Mouse (Mus musculus) spleen, postnatal 14 days (tissue): ENCODE measurements around the gene Bicd2.

ENCODE experiments used
- DNase-seq, 2 experiments: peaks; one replicate each; pipeline ENCODE4 v3.0.0; 2021 to 2022; ENCODE audit warnings: low spot score in 2 of 2

The Bicd2 gene

GRCm38 (mm10) chr13:49326246-49327206, 14.9 kb upstream of the Bicd2 start:
- DNase-seq: peak in 1 of 2 experiments; percentile 54

GRCm38 (mm10) chr13:49328101-49328500, 13.3 kb upstream of the Bicd2 start:
- DNase-seq: no peak

DNA sequence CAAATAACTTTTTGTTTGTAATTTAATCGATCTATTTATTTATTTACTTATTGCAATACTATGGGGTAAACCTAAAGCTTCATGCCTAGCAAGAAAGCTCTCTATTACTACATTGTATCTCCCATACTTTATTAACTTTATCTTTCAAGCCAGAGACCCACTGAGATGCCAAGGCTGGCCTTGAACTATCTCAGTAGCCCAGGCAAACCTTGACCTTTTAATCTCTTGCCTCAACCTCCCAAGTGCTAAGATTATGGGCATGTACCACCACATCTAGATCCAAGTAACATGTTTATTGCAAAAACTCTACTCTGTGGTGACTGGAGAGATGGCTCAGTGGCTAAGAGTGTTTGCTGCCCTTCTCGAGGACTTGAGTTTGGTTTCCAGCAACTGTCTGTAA, 8.1 kb upstream of the Bicd2 start:
- no peak for DNase-seq

DNA sequence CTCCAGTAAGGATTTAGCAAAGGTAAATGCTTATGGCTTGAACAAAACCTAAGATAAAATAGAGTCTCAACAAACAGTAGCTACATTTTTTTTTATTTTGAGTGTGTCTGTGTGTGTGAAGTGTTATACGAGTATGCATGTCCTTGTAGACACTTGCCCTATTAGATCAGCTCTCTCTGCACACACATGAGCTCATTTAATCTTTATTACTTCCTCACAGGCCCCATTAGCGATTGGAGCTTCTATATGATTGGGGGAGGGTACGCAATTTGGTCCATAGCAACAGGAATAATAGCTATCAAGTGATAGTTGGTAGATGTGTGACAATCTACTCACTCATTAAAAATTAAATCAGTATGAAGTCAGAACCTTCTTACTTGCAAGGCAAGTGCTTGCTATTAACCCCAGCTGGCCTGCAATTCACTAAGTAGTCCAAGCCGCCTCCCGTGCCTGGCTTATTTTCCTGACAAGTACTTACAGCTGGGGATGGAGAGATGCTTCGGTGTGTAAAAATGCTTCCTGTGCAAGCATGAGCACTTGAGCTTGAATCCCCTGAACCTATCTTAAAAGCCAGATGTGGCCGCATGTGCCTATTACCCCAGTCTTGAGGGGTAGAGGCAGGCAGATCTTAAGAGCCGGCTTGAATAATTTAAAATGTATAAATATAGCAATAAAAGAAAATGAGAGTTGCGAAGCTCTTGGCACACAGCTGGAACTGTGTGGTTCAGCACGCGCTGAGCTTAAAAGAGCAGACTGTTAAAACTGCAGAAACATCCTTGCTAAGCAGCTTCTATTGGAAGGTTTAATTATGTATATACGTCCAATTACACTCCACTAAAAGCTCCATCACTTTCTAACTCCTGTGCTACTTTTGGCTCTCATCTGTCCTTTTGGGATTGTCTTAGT, 6.1 kb upstream of the Bicd2 start:
- no peak for DNase-seq

DNA sequence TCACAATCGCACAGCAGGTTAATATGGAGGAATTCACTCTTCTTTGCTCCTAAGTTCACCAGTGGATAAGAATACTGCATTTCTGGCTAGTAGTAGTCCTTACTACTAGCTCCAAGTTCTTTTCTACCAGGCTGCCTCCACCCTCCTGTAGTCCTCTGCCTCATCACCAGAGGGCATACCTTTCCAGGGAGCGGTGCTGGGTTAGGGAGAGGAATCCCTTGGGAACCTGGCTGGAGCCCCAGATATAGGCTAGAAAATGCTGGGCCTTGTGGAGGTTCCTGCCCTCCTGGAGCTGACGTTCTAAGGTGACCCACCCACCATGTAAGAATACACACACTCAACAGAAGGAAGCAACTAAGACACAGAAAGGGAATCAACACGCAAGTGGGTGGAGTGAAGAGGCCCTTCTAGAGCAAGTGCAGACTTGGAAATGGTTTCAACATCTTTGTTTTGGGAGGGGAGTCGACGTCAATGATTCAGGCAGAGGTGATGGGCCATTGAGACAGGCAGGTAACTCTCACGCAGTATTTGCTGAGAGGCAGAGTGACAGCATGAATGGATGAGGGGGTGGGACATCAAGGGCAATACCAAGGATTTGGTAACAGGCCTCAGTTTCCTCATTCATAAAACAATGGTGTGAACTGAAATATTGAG, 2.4 kb upstream of the Bicd2 start:
- DNase-seq: no peak

DNA sequence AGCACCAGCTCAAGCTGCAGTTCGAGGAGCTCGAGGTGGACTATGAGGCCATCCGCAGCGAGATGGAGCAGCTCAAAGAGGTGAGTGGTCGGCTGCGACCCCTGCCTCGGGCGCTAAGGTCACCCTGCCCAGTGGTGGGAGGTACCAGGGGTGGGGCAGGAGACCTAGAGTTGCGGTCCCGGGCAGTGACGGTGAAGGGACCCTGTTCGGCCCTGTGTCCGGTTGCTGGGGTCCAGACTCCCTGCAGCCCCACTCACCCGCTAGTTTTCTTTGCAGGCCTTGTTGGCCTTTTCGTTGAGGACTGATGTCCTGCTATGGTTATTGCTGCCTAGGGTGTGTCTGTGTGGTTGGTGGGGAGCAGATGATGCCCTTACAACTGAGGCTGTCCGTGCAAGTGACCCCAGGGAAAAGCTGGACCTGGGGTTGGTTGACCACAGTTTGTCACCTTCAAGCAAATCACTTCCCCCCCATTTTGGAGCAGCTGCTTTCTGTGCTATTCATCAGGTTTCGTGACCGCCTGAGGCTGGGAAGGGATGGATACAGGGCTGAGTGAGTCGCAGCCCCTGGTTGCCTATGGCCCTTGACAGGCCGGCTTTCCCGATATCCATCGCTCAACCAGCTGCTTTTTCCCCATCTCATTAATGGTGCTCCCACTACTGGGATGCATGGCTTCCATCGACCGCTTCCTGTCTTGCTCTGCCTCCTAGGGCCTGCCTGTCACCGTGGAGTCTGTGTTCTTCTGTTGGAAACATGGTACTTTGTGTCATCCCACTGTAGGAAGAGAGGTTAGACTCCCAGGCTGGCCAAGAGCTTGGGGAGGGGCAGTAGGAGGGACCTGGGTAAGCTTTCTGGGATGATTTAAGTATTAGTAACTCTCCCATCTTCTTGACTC, 692 bp downstream of the Bicd2 start:
- no peak for DNase-seq

GRCm38 (mm10) chr13:49342723-49343100, 1.3 kb downstream of the Bicd2 start:
- DNase-seq: no peak

GRCm38 (mm10) chr13:49344567-49344966, 3.2 kb downstream of the Bicd2 start:
- no peak for DNase-seq

DNA sequence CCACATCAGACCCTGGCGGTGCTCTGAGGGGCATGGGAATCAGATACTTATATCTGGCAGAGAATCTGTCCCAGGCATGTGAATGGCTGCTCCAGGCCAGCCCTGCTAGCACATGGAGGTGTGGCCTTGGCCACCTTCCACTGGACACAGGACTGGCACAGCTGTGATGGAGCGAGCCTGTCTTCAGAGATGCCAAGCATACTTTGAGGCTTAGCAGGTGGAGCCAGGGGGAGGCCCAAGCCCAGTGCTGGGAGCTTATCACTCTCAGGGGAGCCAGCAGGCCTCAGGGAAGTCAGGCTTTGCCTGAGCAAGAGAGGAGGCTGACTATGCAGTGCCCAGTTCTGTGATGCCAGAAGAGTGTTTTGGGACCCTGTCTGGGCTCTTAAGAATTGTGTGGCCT, 4.1 kb downstream of the Bicd2 start:
- no peak for DNase-seq

DNA sequence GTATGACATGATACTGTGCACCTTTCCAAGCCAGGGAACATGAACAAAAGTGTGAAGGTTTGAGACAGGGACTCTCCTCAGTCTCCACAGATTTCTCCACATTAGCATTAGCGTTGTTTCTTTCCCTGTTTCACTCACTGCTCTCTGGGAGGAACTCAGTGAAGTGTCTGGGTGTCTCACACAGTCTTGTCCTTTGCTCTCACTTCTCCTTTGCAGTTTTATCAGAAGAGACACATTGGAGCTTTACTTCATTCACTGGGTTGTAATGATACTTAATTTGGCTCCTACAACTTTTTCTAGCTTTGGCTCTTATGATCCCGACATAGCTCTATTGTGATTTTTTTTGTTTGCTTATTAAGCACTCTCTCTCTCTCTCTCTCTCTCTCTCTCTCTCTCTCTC, 7.1 kb downstream of the Bicd2 start:
- DNase-seq: no peak

GRCm38 (mm10) chr13:49349335-49349734, 8.0 kb downstream of the Bicd2 start:
- DNase-seq: no peak

GRCm38 (mm10) chr13:49349836-49350505, 8.6 kb downstream of the Bicd2 start:
- DNase-seq: no peak

DNA sequence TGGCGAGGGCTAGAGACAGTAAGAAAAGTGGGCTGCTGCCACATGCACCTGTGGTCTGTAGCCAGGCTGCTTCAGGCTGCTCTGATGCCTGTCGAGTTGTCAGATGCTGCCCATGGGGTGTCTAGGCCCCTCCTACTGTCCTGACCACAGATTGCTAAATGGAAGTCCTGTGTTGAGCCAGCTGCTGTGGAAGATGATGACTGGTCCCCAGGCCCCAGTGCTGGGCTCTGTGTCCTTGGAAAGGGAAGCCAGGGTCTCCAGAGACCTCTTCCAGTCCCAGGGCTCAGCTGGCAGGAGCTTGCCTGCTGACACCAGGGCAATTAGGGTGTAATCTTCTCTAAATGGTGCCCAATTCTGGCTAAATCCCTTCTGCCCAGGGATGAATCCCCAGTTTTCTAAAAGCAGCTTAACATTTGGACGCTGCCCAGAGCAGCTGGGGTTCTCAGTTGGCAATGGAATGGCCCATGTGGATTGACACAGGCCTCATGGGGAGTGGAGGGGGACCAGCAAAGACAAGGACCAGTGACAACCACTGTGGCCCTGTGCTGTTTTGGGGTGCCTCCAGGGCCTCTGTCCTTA, 11.3 kb downstream of the Bicd2 start:
- DNase-seq: no peak

DNA sequence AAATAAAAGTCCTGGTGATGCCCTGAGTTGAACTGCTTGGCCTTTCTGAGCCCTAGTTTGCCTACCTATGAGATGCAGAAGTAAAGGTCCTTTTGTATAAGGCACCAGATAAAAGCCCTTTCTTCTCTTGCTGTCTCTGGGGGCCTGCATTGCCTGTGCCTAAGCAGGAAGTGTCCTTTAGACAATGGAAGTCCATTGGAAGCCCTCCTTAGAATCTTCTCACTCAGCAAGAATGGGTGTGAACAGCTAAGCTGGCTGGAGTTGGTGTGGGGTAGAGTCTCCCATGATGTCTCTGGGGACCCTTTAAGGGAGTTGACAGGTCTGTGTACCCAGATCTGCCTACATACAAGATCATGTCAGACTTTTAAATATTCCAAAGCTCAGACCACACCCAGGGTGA, 12.0 kb downstream of the Bicd2 start:
- no peak for DNase-seq

DNA sequence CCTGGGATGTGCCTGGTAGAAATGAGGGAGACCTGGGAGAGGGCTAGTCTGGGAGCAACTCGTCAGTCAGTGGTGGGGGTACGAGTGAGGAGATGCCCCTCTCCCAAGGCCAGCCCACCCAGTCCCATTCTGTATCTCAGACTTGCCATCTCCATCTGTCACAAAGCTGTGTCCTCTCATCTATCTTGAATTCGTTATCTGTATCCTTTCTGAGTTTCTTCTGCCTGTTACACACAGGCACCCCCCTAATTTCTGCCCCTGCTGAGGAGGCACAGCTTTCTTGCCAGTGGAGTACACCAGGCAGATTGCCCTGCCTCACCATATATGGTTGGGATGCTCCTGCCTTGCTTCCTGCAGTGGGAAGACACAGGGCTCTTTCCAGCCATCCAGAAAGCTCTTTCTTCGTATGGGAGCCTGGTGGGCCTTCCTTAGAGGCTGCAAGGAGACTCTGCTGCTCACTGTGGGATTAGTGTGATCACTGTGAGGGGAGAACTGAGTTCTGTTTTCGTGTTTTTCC, 12.7 kb downstream of the Bicd2 start:
- DNase-seq: no peak

- DNase-seq: no peak
Measured at GRCm38 (mm10) chr13:49355461-49356061, 14.2 kb downstream of the Bicd2 start.

- DNase-seq: no peak
Measured at GRCm38 (mm10) chr13:49356090-49356489, 14.7 kb downstream of the Bicd2 start.

DNA sequence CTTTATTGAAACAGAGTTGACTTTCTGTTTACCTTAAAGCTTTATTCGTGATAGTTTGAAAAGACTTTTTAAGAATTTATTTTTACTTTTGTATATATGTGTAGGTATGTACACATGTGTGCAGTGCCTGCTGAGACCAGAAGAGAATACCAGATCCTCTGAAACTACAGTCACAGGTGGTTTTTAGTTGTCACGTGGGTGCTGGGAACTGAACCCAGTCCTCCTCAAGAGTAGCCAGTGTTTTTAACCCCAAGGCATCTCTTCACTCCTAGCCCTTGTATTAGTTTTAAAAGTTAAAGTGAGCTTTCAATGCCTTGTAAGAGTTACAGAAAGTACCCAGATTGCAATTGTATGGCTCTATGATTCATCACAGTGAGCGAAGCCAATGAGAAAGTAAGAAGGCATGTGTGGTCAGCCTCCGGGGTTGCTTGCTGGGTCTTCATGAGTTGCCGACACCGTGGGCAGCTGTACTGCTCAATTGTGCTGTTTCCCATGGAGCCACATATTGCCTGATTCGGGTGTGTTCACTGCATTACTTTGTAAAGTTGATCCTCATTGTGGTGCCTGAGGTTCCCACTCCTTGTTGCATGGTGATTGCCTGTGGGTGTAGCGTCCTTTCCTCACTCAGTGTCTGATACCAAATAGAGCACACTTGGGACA, 16.1 kb downstream of the Bicd2 start:
- no peak for DNase-seq

GRCm38 (mm10) chr13:49358184-49358583, 16.8 kb downstream of the Bicd2 start:
- no peak for DNase-seq
